Mouse (Mus musculus): ENCODE measurements around the gene Hspa2. TPM values are rescaled to one million over a fixed set of nuclear protein-coding genes. Genes with fewer than 3 reads are reported as not detected.

Gene Hspa2
- total RNA-seq, 2 experiments from 2014 or later: 6.0 to 6.7 TPM

GRCm38 (mm10) chr12:76376649-76377048, 27.3 kb upstream of the Hspa2 start:
- no peak for DNase-seq (ENCODE audit: low spot score in 2 of 2)

GRCm38 (mm10) chr12:76377059-76377458, 26.9 kb upstream of the Hspa2 start:
- DNase-seq (ENCODE audit: low spot score in 2 of 2): no peak

- DNase-seq (ENCODE audit: low spot score in 2 of 2): no peak
Measured at GRCm38 (mm10) chr12:76377726-76378125, 26.2 kb upstream of the Hspa2 start.

DNA sequence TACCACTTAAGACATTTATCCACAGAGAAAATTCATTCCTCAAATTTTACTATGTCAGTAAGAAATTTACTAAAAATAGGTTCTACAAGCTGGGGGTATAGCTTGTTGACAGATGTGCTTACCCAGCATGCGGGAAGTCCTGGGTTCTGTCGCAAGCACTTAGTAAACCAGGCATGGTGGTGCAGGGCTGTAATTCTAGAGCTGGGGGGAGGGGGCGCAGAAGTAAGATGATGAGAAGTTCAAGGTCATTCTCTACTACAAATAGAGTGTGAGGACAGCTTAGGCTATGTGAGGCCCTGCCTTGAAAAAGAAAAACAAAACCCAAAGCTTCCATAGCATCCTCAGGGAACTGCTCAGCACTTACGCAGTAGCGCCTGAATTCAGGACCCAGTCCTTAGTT, 25.4 kb upstream of the Hspa2 start:
- DNase-seq (ENCODE audit: low spot score in 2 of 2): no peak

- DNase-seq (ENCODE audit: low spot score in 2 of 2): no peak
Measured at GRCm38 (mm10) chr12:76380151-76380550, 23.8 kb upstream of the Hspa2 start.

- DNase-seq (ENCODE audit: low spot score in 2 of 2): no peak
Measured at GRCm38 (mm10) chr12:76385342-76385741, 18.6 kb upstream of the Hspa2 start.

DNA sequence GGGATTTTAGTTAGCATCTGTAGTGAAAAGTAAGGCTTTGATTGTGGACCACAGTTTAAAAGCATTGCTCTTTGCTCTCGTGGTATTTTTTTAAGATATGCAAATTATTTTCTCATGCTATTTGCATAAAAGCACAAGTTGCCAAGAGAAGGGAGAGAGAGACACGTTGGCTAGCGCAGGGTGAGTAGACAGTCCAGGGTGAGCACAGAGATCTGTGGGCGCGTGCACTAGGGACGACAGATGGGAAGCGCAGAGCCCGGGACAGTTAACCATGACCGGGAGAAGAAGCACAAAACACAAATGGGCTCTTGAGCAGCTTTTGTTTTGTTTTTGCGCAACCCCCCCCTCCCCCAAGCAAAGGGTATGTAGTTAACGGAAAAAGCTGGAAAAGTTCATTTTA, 15.2 kb upstream of the Hspa2 start:
- DNase-seq (ENCODE audit: low spot score in 2 of 2): no peak

DNA sequence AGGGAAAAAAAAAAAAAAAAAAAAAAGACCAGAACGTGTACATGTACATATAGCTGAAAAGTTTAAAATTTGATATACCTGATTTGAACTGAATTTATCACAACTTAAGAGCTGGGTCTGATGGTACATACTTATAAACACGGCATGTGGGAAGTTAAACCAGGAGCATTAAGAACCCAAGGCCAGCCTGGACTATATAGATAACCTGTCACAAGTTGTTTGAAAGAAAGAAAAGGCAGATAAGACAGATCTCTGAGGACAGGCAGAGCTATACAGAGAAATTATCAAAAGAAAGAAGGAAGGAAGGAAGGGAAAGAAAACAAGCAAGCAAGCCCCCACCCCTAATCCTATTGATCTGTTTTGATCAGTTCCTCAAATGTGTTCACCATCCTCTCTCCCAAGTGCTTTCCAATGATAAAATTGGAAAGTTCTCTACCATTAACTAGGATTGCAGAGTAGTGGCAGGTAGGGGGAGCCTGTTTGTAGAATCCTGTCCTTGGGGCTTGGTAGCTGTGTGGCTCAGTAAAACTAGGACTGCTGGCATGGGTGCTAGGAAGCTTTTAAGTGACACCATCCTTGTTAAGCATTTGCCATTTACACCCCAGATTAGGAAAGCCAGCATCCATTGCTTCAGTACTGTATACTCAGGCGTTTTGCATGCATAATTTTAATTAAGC, 12.2 kb upstream of the Hspa2 start:
- DNase-seq (ENCODE audit: low spot score in 2 of 2): no peak

GRCm38 (mm10) chr12:76392979-76393378, 11.0 kb upstream of the Hspa2 start:
- no peak for DNase-seq (ENCODE audit: low spot score in 2 of 2)

- no peak for DNase-seq (ENCODE audit: low spot score in 2 of 2)
Measured at GRCm38 (mm10) chr12:76397281-76397680, 6.7 kb upstream of the Hspa2 start.

- DNase-seq (ENCODE audit: low spot score in 2 of 2): no peak
Measured at GRCm38 (mm10) chr12:76401674-76402073, 2.3 kb upstream of the Hspa2 start.

DNA sequence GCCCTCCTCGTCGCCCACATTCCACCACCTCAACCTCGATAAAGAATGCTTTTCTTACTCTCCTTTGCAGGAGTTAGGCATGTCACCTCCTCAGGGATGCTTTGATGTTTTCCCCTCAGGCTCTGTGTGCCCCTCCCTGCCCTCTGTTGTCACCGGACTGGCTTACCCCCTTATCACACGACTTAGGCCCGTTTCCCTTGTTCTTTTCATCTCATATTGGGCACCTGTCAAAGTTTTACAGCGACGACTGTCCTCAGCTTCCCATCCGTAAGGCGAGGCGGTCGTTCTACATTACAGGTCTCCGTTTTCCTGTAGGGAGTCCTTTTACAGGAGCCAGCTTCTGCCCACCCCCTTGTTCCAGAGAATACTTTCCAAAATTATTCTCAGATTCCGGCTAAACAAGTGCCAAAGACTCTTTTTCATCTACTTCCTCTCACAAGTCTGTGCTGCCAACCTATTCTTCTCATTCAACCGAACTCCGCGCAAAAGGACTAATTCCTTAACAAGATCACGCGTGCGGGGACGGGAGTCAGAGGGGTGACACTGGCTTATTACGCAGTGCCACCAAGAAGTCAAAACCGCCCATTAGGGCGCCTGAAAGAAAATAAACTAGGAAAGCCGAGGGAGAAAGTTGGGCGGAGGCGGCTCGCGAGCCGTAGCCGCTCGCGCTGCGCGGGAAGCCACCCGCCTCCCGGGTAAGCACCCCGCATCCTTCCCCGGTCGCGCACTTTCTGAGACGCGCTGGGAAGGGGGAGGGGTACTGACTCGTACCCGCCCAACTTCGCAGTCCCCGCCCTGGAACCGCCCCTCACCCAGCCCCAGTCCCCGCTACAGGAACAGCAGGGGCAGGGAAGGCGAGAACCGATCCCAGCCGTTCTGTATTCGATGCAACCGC, 738 bp upstream of the Hspa2 start:
- DNase-seq (ENCODE audit: low spot score in 2 of 2): no peak

DNA sequence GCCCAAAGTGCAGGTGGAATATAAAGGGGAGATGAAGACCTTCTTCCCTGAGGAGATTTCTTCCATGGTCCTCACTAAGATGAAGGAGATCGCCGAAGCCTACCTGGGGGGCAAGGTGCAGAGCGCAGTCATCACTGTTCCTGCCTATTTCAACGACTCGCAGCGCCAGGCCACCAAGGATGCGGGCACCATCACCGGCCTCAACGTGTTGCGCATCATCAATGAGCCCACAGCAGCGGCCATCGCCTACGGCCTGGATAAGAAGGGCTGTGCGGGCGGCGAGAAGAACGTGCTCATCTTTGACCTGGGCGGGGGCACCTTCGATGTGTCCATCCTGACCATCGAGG, 833 bp downstream of the Hspa2 start:
- DNase-seq (ENCODE audit: low spot score in 2 of 2): no peak

- DNase-seq (ENCODE audit: low spot score in 2 of 2): peak in 1 of 2 experiments; percentile 28
Measured at GRCm38 (mm10) chr12:76405183-76405970, 1.4 kb downstream of the Hspa2 start.

DNA sequence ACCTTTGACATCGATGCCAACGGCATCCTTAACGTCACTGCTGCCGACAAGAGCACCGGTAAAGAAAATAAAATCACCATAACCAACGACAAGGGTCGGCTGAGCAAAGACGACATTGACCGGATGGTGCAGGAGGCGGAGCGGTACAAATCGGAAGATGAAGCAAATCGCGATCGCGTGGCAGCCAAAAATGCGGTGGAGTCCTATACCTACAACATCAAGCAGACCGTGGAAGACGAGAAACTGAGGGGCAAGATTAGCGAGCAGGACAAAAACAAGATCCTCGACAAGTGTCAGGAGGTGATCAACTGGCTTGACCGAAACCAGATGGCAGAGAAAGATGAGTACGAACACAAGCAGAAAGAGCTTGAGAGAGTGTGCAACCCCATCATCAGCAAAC, 2.0 kb downstream of the Hspa2 start:
- DNase-seq (ENCODE audit: low spot score in 2 of 2): no peak

DNA sequence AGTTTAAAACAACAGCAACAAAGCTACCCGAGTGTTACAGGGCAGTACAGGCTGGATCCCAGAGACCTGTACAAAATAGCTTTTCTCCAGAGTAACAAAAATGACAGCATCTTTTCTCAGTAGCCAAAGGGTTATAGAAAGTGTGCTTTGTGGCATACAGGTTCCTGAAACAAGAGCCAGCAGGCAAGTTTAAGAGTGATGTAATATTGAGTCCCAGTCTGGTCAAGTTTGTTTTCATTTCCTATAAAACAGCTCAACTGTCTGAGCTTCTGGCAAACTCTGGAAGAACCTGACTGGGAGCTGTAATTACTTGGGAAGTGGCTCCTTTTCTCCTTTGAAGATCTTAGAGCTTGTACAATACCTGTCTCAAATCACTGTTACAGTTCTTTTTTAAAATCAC, 3.2 kb downstream of the Hspa2 start:
- DNase-seq (ENCODE audit: low spot score in 2 of 2): no peak

DNA sequence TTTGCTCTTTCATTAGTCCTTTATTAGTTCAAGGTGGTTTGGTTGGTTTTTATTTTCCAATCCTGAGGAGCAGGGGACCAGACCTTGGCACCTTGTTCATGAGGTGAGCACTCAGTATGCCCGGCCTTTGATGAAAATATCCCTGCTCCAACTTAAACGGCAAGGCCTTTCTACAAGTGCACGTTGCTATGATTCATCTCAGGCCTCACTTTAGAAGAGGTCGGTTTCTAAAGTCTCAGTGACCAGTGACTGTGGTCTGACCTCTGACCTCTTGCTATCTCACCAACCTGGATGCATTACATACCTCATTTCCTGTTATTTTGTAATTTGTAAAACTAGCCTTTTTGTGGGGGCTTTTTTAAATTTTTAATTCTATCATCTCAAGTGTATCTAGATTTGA, 5.2 kb downstream of the Hspa2 start:
- no peak for DNase-seq (ENCODE audit: low spot score in 2 of 2)

- DNase-seq (ENCODE audit: low spot score in 2 of 2): no peak
Measured at GRCm38 (mm10) chr12:76415383-76416010, 11.5 kb downstream of the Hspa2 start.

DNA sequence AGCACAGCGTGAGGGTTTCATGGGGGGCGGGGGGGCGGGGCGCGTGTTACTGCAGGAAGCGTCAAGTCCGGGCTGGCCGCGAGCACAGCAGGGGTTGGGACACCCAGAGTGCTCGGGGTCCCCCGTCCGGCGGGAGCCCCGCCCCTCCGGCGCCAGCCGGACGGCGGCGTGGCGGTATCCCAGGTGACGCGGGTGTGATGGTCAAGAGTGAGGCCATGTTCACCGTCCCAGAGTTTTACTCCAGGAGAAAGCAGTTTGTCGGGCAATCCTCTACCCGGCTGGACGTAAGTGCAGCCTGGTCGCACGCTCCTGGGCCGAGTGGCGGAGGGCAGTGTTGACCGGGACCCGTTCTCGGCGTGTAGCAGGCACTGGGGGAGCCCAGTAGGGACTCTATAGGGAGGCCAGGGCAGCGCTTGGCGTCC, 13.5 kb downstream of the Hspa2 start, which contains the start of gene Ppp1r36:
Gene Ppp1r36, plus strand, starts transcription at position 106 of the 422 bp plus-strand sequence.
- peak in 1 of 2 experiments; percentile 18 for DNase-seq (ENCODE audit: low spot score in 2 of 2)

DNA sequence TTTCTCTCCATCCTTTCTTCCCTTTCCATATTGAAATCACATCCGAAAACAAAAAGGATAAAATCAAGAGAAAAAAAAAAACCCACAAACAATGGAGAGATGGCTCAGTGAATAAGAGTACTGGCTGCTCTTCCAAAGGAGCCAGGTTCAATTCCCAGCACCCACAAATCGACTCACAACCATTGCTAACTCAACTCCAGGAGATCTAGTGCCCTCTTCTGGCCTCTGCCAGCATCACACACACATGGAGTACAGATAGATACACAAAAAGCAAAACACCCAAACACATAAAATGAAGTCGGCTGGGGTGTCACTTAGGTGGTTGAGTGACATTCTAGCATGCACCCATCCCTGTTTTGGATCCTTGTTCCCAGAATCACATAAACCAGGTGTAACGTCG, 14.4 kb downstream of the Hspa2 start:
- DNase-seq (ENCODE audit: low spot score in 2 of 2): no peak

DNA sequence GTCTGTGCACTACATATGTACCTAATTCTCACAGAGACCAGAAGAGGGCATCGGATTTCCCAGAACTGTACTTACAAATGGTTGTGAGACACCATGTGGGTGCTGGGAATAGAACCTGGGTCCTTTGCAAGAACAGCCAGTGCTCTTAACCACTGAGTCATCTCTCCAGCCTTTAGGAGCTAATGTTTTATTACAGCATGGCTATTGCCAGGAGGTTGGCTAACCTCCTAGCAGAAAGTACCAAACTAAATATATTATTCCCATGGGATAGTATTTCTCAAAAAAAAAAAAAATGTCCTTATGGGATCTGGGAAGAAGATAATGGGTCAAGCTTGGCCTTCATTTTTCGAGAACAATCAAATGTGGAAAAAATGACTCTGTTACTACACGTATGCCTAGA, 21.3 kb downstream of the Hspa2 start:
- no peak for DNase-seq (ENCODE audit: low spot score in 2 of 2)
